11 mouse cellular contexts compared by ENCODE assay signal in genomic region chr11:117440865-117441425, GRCm38 (mm10). TPM values are rescaled to one million over a fixed set of nuclear protein-coding genes. Genes with fewer than 3 reads are reported as not detected.
DNase-seq lines count a peak whose midpoint lies in the region; ATAC-seq and TF ChIP-seq lines count a peak whose summit lies in the region.
"Had no signal": no experiment of that assay in that cellular context is flagged by ENCODE, and none has a peak within 500 bp of the region (broad histone marks: within the 10 kb centered on the region; RNA-seq: fewer than 3 reads in every experiment).

No protein-coding gene starts in this region.

- TF ChIP-seq EP300 in heart, adult 2 months (IDR thresholded peaks at IDR 0.05; ENCODE audit: insufficient read depth, low read depth, low read length): no peak

- no peaks in the 10 kb centered on the region for H3K9me3 ChIP-seq in heart, embryonic 10.5 days
- no peaks in the 10 kb centered on the region for H3K9me3 ChIP-seq in hindbrain, embryonic 15.5 days
- no peaks in the 10 kb centered on the region for H3K9me3 ChIP-seq in stomach, embryonic 15.5 days

- no peak for ATAC-seq in hindbrain, embryonic 15.5 days (ENCODE audit: low FRiP score, low read depth)
- no peak for ATAC-seq in stomach, embryonic 15.5 days (ENCODE audit: insufficient read depth, low FRiP score, low read depth)
- ATAC-seq in erythroblast, adult 5-6 weeks (replicated peaks; ENCODE audit: low FRiP score, poor library complexity, severe bottlenecking): no peak

- no peak overlapping the region for H3K27ac ChIP-seq in heart, embryonic 10.5 days
- H3K27ac ChIP-seq in heart, adult 2 months: no peak overlapping the region
- peak overlapping the region; percentile 49; the same call in 1 of the 2 replicates for H3K27ac ChIP-seq in hindbrain, embryonic 15.5 days (replicated peaks)
- no peak overlapping the region for H3K27ac ChIP-seq in stomach, embryonic 15.5 days

- intact Hi-C loops in heart, adult 2 months (cut with DNase I): loop anchor here (2.0 kb wide), 1 partner anchor 18 kb away; no protein-coding TSS in a partner anchor

- peaks cover 22% of the 10 kb centered on the region for H3K4me1 ChIP-seq in heart, embryonic 10.5 days
- no peaks in the 10 kb centered on the region for H3K4me1 ChIP-seq in heart, adult 2 months (ENCODE audit: control insufficient read depth, insufficient read depth, low read length)
- H3K4me1 ChIP-seq in lung, adult 2 months (ENCODE audit: control insufficient read depth, insufficient read depth, low read length): no peaks in the 10 kb centered on the region
- peaks cover 51% of the 10 kb centered on the region for H3K4me1 ChIP-seq in hindbrain, embryonic 15.5 days (replicated peaks)
- H3K4me1 ChIP-seq in stomach, embryonic 15.5 days: peaks cover 13% of the 10 kb centered on the region

- peak overlapping the region; percentile 32 for H3K4me2 ChIP-seq in hindbrain, embryonic 15.5 days
- H3K4me2 ChIP-seq in stomach, embryonic 15.5 days: peak overlapping the region; percentile 39

- H3K4me3 ChIP-seq in heart, embryonic 10.5 days: peak overlapping the region; percentile 49
- H3K4me3 ChIP-seq in heart, adult 2 months: no peak overlapping the region
- no peak overlapping the region for H3K4me3 ChIP-seq in lung, adult 2 months (replicated peaks; ENCODE audit: extremely low read depth, low read depth, low read length)
- H3K4me3 ChIP-seq in hindbrain, embryonic 15.5 days: no peak overlapping the region
- H3K4me3 ChIP-seq in stomach, embryonic 15.5 days (replicated peaks): 0 out of 2 replicates have a peak overlapping the region, but pooled peaks have one; percentile 1

- no peak for TF ChIP-seq POLR2A in heart, adult 2 months (IDR thresholded peaks at IDR 0.05; ENCODE audit: insufficient read depth, low read depth, low read length)
- no peak for TF ChIP-seq POLR2A in lung, adult 2 months (IDR thresholded peaks at IDR 0.05; ENCODE audit: borderline replicate concordance, extremely low read depth, low read depth, low read length)

- WGBS in heart, embryonic 10.5 days: 9% methylated on average over 22 of the region's 22 CpGs
- WGBS in heart, adult 2 months: 26% methylated on average over 22 of the region's 22 CpGs
- WGBS in lung, adult 2 months: 17% methylated on average over 22 of the region's 22 CpGs
- 15% methylated on average over 22 of the region's 22 CpGs for WGBS in hindbrain, embryonic 15.5 days
- 18% methylated on average over 22 of the region's 22 CpGs for WGBS in stomach, embryonic 15.5 days

- no peak for TF ChIP-seq CTCF in heart, adult 2 months (IDR thresholded peaks at IDR 0.05)
- no peak for TF ChIP-seq CTCF in lung, adult 2 months (IDR thresholded peaks at IDR 0.05; ENCODE audit: insufficient read depth, low read length)

- DNase-seq in heart, embryonic 10.5 days (ENCODE audit: low spot score): no peak
- no peak for DNase-seq in heart, adult 2 months
- DNase-seq in lung, postnatal 10 days: peak; percentile 43
- DNase-seq in lung, adult 2 months: no peak
- no peak for DNase-seq in natural killer cell, adult 2 months (ENCODE audit: low spot score in 2 of 2)

- no peaks in the 10 kb centered on the region for H3K79me2 ChIP-seq in heart, adult 2 months (replicated peaks; ENCODE audit: control insufficient read depth, insufficient read depth, low read length)

- no peaks in the 10 kb centered on the region for H3K36me3 ChIP-seq in heart, embryonic 10.5 days
- H3K36me3 ChIP-seq in heart, adult 2 months (ENCODE audit: control insufficient read depth, insufficient read depth, low read length): no peaks in the 10 kb centered on the region
- H3K36me3 ChIP-seq in hindbrain, embryonic 15.5 days: no peaks in the 10 kb centered on the region
- H3K36me3 ChIP-seq in stomach, embryonic 15.5 days: no peaks in the 10 kb centered on the region

- H3K9ac ChIP-seq in heart, adult 2 months (ENCODE audit: low read depth, low read length): no peak overlapping the region
- no peak overlapping the region for H3K9ac ChIP-seq in hindbrain, embryonic 15.5 days
- no peak overlapping the region for H3K9ac ChIP-seq in stomach, embryonic 15.5 days

- peaks cover 92% of the 10 kb centered on the region for H3K27me3 ChIP-seq in heart, embryonic 10.5 days (ENCODE audit: insufficient read depth, poor library complexity, severe bottlenecking)
- 0 out of 2 replicates have a peak, but pooled peaks cover 2% of the 10 kb centered on the region for H3K27me3 ChIP-seq in heart, adult 2 months (ENCODE audit: control insufficient read depth, insufficient read depth, low read length)
- H3K27me3 ChIP-seq in hindbrain, embryonic 15.5 days: no peaks in the 10 kb centered on the region
- H3K27me3 ChIP-seq in stomach, embryonic 15.5 days (replicated peaks): peaks cover 7% of the 10 kb centered on the region; the same call in 1 of the 2 replicates

RNA-seq across cellular contexts. Expression of gene Gm11733, which starts 43.2 kb away (rescaled TPM):
- not detected in 2 replicates for polyA plus RNA-seq in heart, embryonic 10.5 days (2016; fragmentation: Nextera tagmentation; extraction: Ambion mirVana)
- not detected for total RNA-seq in heart, adult 2 months (2021)
- 0.10 and 0.15 TPM in 2 replicates for polyA plus RNA-seq in heart, adult 2 months (2012; rRNA removed)
- not detected in 2 replicates for polyA plus RNA-seq in lung, adult 2 months (2012; rRNA removed)
- polyA plus RNA-seq in hindbrain, embryonic 15.5 days (2015; fragmentation: Nextera tagmentation; extraction: Ambion mirVana): not detected in 2 replicates
- not detected in 2 replicates for polyA plus RNA-seq in stomach, embryonic 15.5 days (2015; fragmentation: Nextera tagmentation; extraction: Ambion mirVana)
- not detected in 2 replicates for total RNA-seq in erythroblast, adult 5-6 weeks (2015; ENCODE audit: low replicate concordance)
- total RNA-seq in erythroblast, adult 5-6 weeks (2017; ENCODE audit: low replicate concordance): not detected in 2 replicates
- total RNA-seq: layer of hippocampus, postnatal 10 days had no signal
- polyA plus RNA-seq: C2C12; stomach, embryonic 14.5 days had no signal

Comparison
In these comparisons a context has a peak if more than half of its experiments do, and no peak if none do; other contexts are left out.
1. H3K4me3 ChIP-seq: peak in heart, embryonic 10.5 days (single experiment) and stomach, embryonic 15.5 days (single experiment); none in heart, adult 2 months (single experiment), lung, adult 2 months (single experiment) and hindbrain, embryonic 15.5 days (single experiment).